Mouse (Mus musculus): Measurements from ENCODE around the gene Gstt3.
A peak's percentile ranks its signal among the peaks of the same experiment; 100 is the strongest.

Gene Gstt3

GRCm38 (mm10) chr10:75780769-75781578, at the start of gene Gstt3, which contains the start of gene Gm20441:
TSS of gene Gstt3 (minus strand) at chr10:75781414.
TSS of gene Gm20441 (minus strand) at chr10:75780954.
- DNase-seq (ENCODE audit: inconsistent ontology term), result peak; percentile 78

GRCm38 (mm10) chr10:75830275-75830670, 49.1 kb upstream of the Gstt3 start:
- DNase-seq (ENCODE audit: inconsistent ontology term), result no peak

GRCm38 (mm10) chr10:75829529-75830274, 48.5 kb upstream of the Gstt3 start:
- no peak for DNase-seq (ENCODE audit: inconsistent ontology term)

- DNase-seq (ENCODE audit: inconsistent ontology term), result peak; percentile 96
Observed at GRCm38 (mm10) chr10:75828500-75828931, 47.3 kb upstream of the Gstt3 start.

GRCm38 (mm10) chr10:75827668-75828360, 46.6 kb upstream of the Gstt3 start:
- DNase-seq (ENCODE audit: inconsistent ontology term), result peak; percentile 84

GRCm38 (mm10) chr10:75824530-75824929, 43.3 kb upstream of the Gstt3 start:
- DNase-seq (ENCODE audit: inconsistent ontology term), result no peak

- DNase-seq (ENCODE audit: inconsistent ontology term), result no peak
Observed at GRCm38 (mm10) chr10:75823782-75824181, 42.6 kb upstream of the Gstt3 start.

GRCm38 (mm10) chr10:75822443-75822842, 41.2 kb upstream of the Gstt3 start, which contains the start of gene Gstt4:
TSS of gene Gstt4 (minus strand) at chr10:75822543.
- no peak for DNase-seq (ENCODE audit: inconsistent ontology term)

- DNase-seq (ENCODE audit: inconsistent ontology term), result no peak
Observed at GRCm38 (mm10) chr10:75819882-75820281, 38.7 kb upstream of the Gstt3 start.

GRCm38 (mm10) chr10:75818641-75819040, 37.4 kb upstream of the Gstt3 start:
- no peak for DNase-seq (ENCODE audit: inconsistent ontology term)

GRCm38 (mm10) chr10:75804217-75804616, 23.0 kb upstream of the Gstt3 start:
- DNase-seq (ENCODE audit: inconsistent ontology term), result no peak

GRCm38 (mm10) chr10:75798176-75798696, 17.0 kb upstream of the Gstt3 start, which contains the start of gene Gstt1:
TSS of gene Gstt1 (minus strand) at chr10:75798584.
- peak; percentile 78 for DNase-seq (ENCODE audit: inconsistent ontology term)

GRCm38 (mm10) chr10:75797619-75798175, 16.5 kb upstream of the Gstt3 start:
- peak; percentile 70 for DNase-seq (ENCODE audit: inconsistent ontology term)

GRCm38 (mm10) chr10:75796731-75797516, 15.7 kb upstream of the Gstt3 start:
- no peak for DNase-seq (ENCODE audit: inconsistent ontology term)

GRCm38 (mm10) chr10:75794880-75795279, 13.7 kb upstream of the Gstt3 start:
- DNase-seq (ENCODE audit: inconsistent ontology term), result peak; percentile 83

GRCm38 (mm10) chr10:75790773-75791172, 9.6 kb upstream of the Gstt3 start:
- DNase-seq (ENCODE audit: inconsistent ontology term), result no peak

- DNase-seq (ENCODE audit: inconsistent ontology term), result no peak
Observed at GRCm38 (mm10) chr10:75789841-75790240, 8.6 kb upstream of the Gstt3 start.

GRCm38 (mm10) chr10:75789081-75789735, 8.0 kb upstream of the Gstt3 start:
- DNase-seq (ENCODE audit: inconsistent ontology term), result no peak

GRCm38 (mm10) chr10:75788277-75788676, 7.1 kb upstream of the Gstt3 start:
- DNase-seq (ENCODE audit: inconsistent ontology term), result no peak

- DNase-seq (ENCODE audit: inconsistent ontology term), result no peak
Observed at GRCm38 (mm10) chr10:75785442-75785841, 4.2 kb upstream of the Gstt3 start.

Data from Muller cell, postnatal 12 days (primary cell).